Mouse (Mus musculus) gastrocnemius, adult 2 months (tissue): Measurements from ENCODE around the gene Abcc8. TPM values are rescaled to one million over a fixed set of nuclear protein-coding genes. Genes with fewer than 3 reads are reported as not detected.
A peak's percentile ranks its signal among the peaks of the same experiment; 100 is the strongest.

Source experiments
- DNase-seq: peaks from one replicate; pipeline ENCODE4 v3.0.0; 2022
- H3K27ac ChIP-seq: fragments of 200-600 bp; 2 replicates; pipeline ENCODE4 v1.8.1; 2022; ENCODE audit warnings: mild to moderate bottlenecking
- H3K4me3 ChIP-seq: fragments of 200-600 bp; 2 replicates; pipeline ENCODE4 v1.8.1; 2022; ENCODE audit warnings: mild to moderate bottlenecking, moderate library complexity
- CTCF ChIP-seq: fragments of 200-600 bp; IDR thresholded peaks from 2 replicates; pipeline ENCODE4 v1.8.1; 2022; ENCODE audit warnings: antibody characterized with exemption, mild to moderate bottlenecking, moderate library complexity
- intact Hi-C: fragments of 180-260 bp; cut with DNase I; formaldehyde crosslinking; loops from one replicate; pipeline ENCODE4 v1.15.1; 2025
- long read RNA-seq, 2 experiments: library from polyadenylated mRNA; stranded (forward); transcript quantifications; one replicate each; pipeline ENCODE4 v2.0.0; 2021
- total RNA-seq, 2 experiments: library from RNA; stranded (reverse); gene quantifications; 2 replicates each; pipeline ENCODE4 v1.2.3; 2021

The Abcc8 gene
- 1 to 10 TPM; 2.4 to 4.2 TPM for total RNA-seq
- long read RNA-seq, experiment 1, full-length matches to known transcripts: 1 of 10 reads
- long read RNA-seq, experiment 1, partial matches to known transcripts: 1 of 10 reads
- long read RNA-seq, experiment 1, other reads (novel, unspliced or antisense): 8 of 10 reads
- long read RNA-seq, experiment 2, partial matches to known transcripts: 1 of 5 reads
- long read RNA-seq, experiment 2, other reads (novel, unspliced or antisense): 4 of 5 reads

GRCm38 (mm10) chr7:46179431-46180275 lies at the start of gene Abcc8:
Gene Abcc8 (minus strand): TSS chr7:46180033.
- no peak for DNase-seq
- no peak for TF ChIP-seq CTCF
- Histone ChIP-seq H3K27ac (peak within 1 kb of the TSS; percentile 8; the same call in 1 of the 2 replicates), H3K4me3 (peak within 1 kb of the TSS; percentile 71)
- intact Hi-C loops: no loop called here

DNA sequence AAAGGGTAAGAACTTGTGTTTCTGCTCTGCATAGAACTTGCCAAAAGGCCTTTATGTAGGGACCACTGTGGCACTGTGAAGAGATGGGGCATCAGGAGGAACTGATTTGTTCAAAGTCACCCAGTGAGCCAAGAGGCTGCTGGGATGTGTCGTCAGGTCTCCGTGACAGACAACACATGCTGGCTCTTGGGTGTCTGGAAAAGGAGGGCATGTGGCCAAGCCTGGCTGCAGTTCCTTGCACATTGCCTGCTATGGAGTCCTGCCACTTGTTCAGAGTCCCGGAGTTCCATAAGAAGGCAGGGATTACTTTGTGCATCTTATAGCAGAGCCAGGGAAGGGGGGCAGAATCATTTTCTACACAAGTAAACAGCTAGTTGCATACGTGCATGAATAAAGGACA lies 47.1 kb upstream of the Abcc8 start:
- DNase-seq: peak; percentile 79
- no peak for TF ChIP-seq CTCF
- intact Hi-C loops: loop anchor here (2.0 kb wide), 1 partner anchor 132 kb away; no protein-coding TSS in a partner anchor
- no peak overlapping the region for H3K4me3 ChIP-seq
- peak overlapping the region; percentile 62; the same call in 1 of the 2 replicates for H3K27ac ChIP-seq

DNA sequence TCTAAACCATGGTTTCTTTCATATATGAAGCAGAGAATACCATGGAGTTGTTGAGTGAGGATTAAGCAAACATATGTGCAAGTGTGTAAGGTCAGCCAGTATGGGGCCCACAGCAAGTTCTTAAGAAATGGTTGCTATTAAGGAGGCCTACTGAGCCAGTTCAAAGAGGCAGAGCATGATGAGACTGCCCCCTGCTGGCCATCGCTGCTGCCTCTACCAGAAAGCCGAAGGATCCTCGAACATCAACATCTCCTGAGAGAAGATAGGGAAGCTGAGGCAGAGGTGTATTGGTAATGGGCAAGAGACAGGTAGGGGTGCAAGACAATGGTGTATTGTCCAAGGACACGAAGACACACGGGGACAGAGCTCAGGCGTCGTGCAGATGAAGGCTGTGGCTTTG lies 46.4 kb upstream of the Abcc8 start:
- intact Hi-C loops: loop anchor here (2.0 kb wide), 1 partner anchor 131 kb away; no protein-coding TSS in a partner anchor
- H3K4me3 ChIP-seq: no peak overlapping the region
- DNase-seq: peak; percentile 81
- H3K27ac ChIP-seq: peak overlapping the region; percentile 62
- peak; percentile 83 for TF ChIP-seq CTCF

GRCm38 (mm10) chr7:46220591-46221129 lies 40.8 kb upstream of the Abcc8 start:
- no peak overlapping the region for H3K4me3 ChIP-seq
- TF ChIP-seq CTCF: no peak
- peak; percentile 9 for DNase-seq
- H3K27ac ChIP-seq: no peak overlapping the region
- intact Hi-C loops: no loop called here

GRCm38 (mm10) chr7:46218415-46218814 lies 38.6 kb upstream of the Abcc8 start:
- DNase-seq: peak; percentile 24
- intact Hi-C loops: no loop called here
- Histone ChIP-seq H3K4me3 (no peak overlapping the region), H3K27ac (no peak overlapping the region)
- no peak for TF ChIP-seq CTCF

GRCm38 (mm10) chr7:46216481-46216880 lies 36.6 kb upstream of the Abcc8 start:
- no peak for TF ChIP-seq CTCF
- no peak for DNase-seq
- intact Hi-C loops: no loop called here
- no peak overlapping the region for H3K27ac ChIP-seq
- no peak overlapping the region for H3K4me3 ChIP-seq

- H3K4me3 ChIP-seq: no peak overlapping the region
- no peak for DNase-seq
- TF ChIP-seq CTCF: no peak
- H3K27ac ChIP-seq: no peak overlapping the region
- intact Hi-C loops: no loop called here
Measured at GRCm38 (mm10) chr7:46210276-46210675, 30.4 kb upstream of the Abcc8 start.

GRCm38 (mm10) chr7:46208131-46208530 lies 28.3 kb upstream of the Abcc8 start:
- H3K27ac ChIP-seq: no peak overlapping the region
- intact Hi-C loops: no loop called here
- no peak for TF ChIP-seq CTCF
- no peak for DNase-seq
- H3K4me3 ChIP-seq: no peak overlapping the region

- H3K27ac ChIP-seq: peak overlapping the region; percentile 91
- peak overlapping the region; percentile 36 for H3K4me3 ChIP-seq
- intact Hi-C loops: loop anchor here (5.0 kb wide), 1 partner anchor 87 kb away; no protein-coding TSS in a partner anchor
- TF ChIP-seq CTCF: peak; percentile 54
- DNase-seq: peak; percentile 47
Measured at GRCm38 (mm10) chr7:46204775-46205174, 24.9 kb upstream of the Abcc8 start.

DNA sequence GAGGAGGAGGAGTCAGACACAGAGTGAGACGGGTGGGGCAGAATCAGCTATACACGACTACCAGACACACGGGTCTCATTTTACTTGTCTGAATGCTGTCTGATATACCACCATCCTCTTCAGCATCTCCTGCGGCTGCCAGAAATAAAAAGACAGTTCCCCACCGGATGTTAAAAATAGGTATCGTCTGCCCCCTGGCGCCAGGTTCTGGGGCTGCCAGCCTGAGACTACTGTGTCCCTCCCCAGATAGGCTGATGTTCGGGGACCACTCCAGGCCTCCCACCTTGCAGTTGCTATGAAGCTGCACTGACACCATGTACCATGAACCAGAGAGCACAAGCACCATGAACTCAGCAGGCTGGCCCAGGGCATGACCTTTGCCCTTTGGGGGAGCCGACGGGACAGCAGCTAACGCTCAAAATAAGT lies 24.2 kb upstream of the Abcc8 start:
- H3K4me3 ChIP-seq: peak overlapping the region; percentile 9
- H3K27ac ChIP-seq: peak overlapping the region; percentile 91
- intact Hi-C loops: loop anchor here (5.0 kb wide), 1 partner anchor 87 kb away; no protein-coding TSS in a partner anchor
- peak; percentile 84 for DNase-seq
- TF ChIP-seq CTCF: peak; percentile 67

GRCm38 (mm10) chr7:46201649-46202048 lies 21.8 kb upstream of the Abcc8 start:
- DNase-seq: peak; percentile 20
- Histone ChIP-seq H3K27ac (peak overlapping the region; percentile 91; the same call in 1 of the 2 replicates), H3K4me3 (no peak overlapping the region)
- intact Hi-C loops: loop anchor here (5.0 kb wide), 1 partner anchor 84 kb away; no protein-coding TSS in a partner anchor
- TF ChIP-seq CTCF: no peak

- peak; percentile 21 for DNase-seq
- H3K27ac ChIP-seq: no peak overlapping the region
- intact Hi-C loops: loop anchor here (5.0 kb wide), 1 partner anchor 83 kb away; no protein-coding TSS in a partner anchor
- no peak for TF ChIP-seq CTCF
- H3K4me3 ChIP-seq: no peak overlapping the region
Measured at GRCm38 (mm10) chr7:46200021-46200420, 20.2 kb upstream of the Abcc8 start.
